ENCODE assay signal across 8 mouse cellular contexts in the genomic region with DNA sequence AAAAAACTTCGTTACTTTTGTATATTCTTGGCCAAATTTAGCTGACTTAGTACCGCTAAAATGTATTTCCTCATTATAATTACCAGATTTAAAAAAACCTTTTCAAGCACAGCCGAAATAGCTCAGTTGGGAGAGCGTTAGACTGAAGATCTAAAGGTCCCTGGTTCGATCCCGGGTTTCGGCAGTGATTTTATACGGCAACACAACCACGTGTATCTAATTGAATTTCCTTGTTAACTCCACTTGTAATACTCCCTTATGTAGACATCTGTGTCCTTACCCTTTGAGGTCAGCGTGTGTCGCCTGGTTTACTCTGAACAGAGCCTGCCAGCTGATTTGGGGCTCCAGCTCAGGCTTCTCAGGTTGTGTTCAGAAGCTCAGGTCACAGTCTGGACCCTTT. TPM values are rescaled to one million over a fixed set of nuclear protein-coding genes. Genes with fewer than 3 reads are reported as not detected.
A peak's percentile ranks its signal among the peaks of the same experiment; 100 is the strongest.
DNase-seq lines count a peak whose midpoint lies in the region; ATAC-seq and TF ChIP-seq lines count a peak whose summit lies in the region.

No protein-coding gene starts in this region.

- no peaks in the 10 kb centered on the region for H3K27me3 ChIP-seq in embryonic facial prominence, embryonic 11.5 days (ENCODE audit: control insufficient read depth, insufficient read depth, low read length)
- H3K27me3 ChIP-seq in heart, embryonic 11.5 days (ENCODE audit: control insufficient read depth, insufficient read depth, low read length), result no peaks in the 10 kb centered on the region
- H3K27me3 ChIP-seq in liver, embryonic 12.5 days (replicated peaks), result no peaks in the 10 kb centered on the region; the same call in 1 of the 2 replicates
- H3K27me3 ChIP-seq in myocyte (ENCODE audit: control insufficient read depth, insufficient read depth, insufficient read length), result no peaks in the 10 kb centered on the region
- no peaks in the 10 kb centered on the region for H3K27me3 ChIP-seq in thymus, adult 2 months (ENCODE audit: control insufficient read depth, insufficient read depth, low read length)

- H3K4me2 ChIP-seq in embryonic facial prominence, embryonic 11.5 days (ENCODE audit: low read depth, low read length), result peak overlapping the region; percentile 23; the same call in 1 of the 2 replicates
- H3K4me2 ChIP-seq in heart, embryonic 11.5 days, result peak overlapping the region; percentile 53
- H3K4me2 ChIP-seq in liver, embryonic 12.5 days, result peak overlapping the region; percentile 56
- H3K4me2 ChIP-seq in myocyte (ENCODE audit: low read depth), result peak overlapping the region; percentile 67

- no peak for TF ChIP-seq POLR2A in myocyte (IDR thresholded peaks at IDR 0.05; ENCODE audit: insufficient read length, low read depth)
- no peak for TF ChIP-seq POLR2A in thymus, adult 2 months (IDR thresholded peaks at IDR 0.05; ENCODE audit: control insufficient read depth, extremely low read depth, insufficient read depth, low read length, poor library complexity)

- H3K4me3 ChIP-seq in embryonic facial prominence, embryonic 11.5 days (ENCODE audit: low read depth, low read length), result no peak overlapping the region
- H3K4me3 ChIP-seq in heart, embryonic 11.5 days (ENCODE audit: low read depth, low read length), result peak overlapping the region; percentile 16; the same call in 1 of the 2 replicates
- H3K4me3 ChIP-seq in liver, embryonic 12.5 days, result peak overlapping the region; percentile 29; the same call in 1 of the 2 replicates
- peak overlapping the region; percentile 3 for H3K4me3 ChIP-seq in myocyte
- no peak overlapping the region for H3K4me3 ChIP-seq in thymus, adult 2 months (ENCODE audit: control insufficient read depth, insufficient read depth, low read length)

- no peak overlapping the region for H3ac ChIP-seq in myocyte (ENCODE audit: control insufficient read depth, insufficient read length)

- no peaks in the 10 kb centered on the region for H3K9me3 ChIP-seq in embryonic facial prominence, embryonic 11.5 days (replicated peaks; ENCODE audit: control insufficient read depth, low read length)
- H3K9me3 ChIP-seq in heart, embryonic 11.5 days (replicated peaks; ENCODE audit: control insufficient read depth, low read length), result no peaks in the 10 kb centered on the region
- no peaks in the 10 kb centered on the region for H3K9me3 ChIP-seq in liver, embryonic 12.5 days (replicated peaks)

- no peak overlapping the region for H3K27ac ChIP-seq in embryonic facial prominence, embryonic 11.5 days (replicated peaks; ENCODE audit: low read depth, low read length)
- no peak overlapping the region for H3K27ac ChIP-seq in heart, embryonic 11.5 days (ENCODE audit: low read depth, low read length)
- H3K27ac ChIP-seq in liver, embryonic 12.5 days, result no peak overlapping the region
- H3K27ac ChIP-seq in thymus, adult 2 months (ENCODE audit: control insufficient read depth, insufficient read depth, low read length), result no peak overlapping the region

- H3K4me1 ChIP-seq in embryonic facial prominence, embryonic 11.5 days (ENCODE audit: control insufficient read depth, insufficient read depth, low read length), result no peaks in the 10 kb centered on the region
- H3K4me1 ChIP-seq in heart, embryonic 11.5 days (ENCODE audit: control insufficient read depth, insufficient read depth, low read length), result no peaks in the 10 kb centered on the region; the same call in none of the 2 replicates
- peaks cover 41% of the 10 kb centered on the region for H3K4me1 ChIP-seq in liver, embryonic 12.5 days
- H3K4me1 ChIP-seq in thymus, adult 2 months (replicated peaks; ENCODE audit: control insufficient read depth, insufficient read depth, low read length), result peaks cover 7% of the 10 kb centered on the region

- no peaks in the 10 kb centered on the region for H3K36me3 ChIP-seq in embryonic facial prominence, embryonic 11.5 days (replicated peaks; ENCODE audit: control insufficient read depth, insufficient read depth, low read depth, low read length)
- H3K36me3 ChIP-seq in heart, embryonic 11.5 days (ENCODE audit: control insufficient read depth, insufficient read depth, low read length), result no peaks in the 10 kb centered on the region
- H3K36me3 ChIP-seq in liver, embryonic 12.5 days, result no peaks in the 10 kb centered on the region
- H3K36me3 ChIP-seq in myocyte (ENCODE audit: control insufficient read depth, insufficient read depth), result no peaks in the 10 kb centered on the region
- no peaks in the 10 kb centered on the region for H3K36me3 ChIP-seq in thymus, adult 2 months (ENCODE audit: control insufficient read depth, insufficient read depth, low read length)

- DNase-seq in B cell, adult 2 months, result peak; percentile 89 to 92
- peak; percentile 82 for DNase-seq in T-cell, adult 2 months (ENCODE audit: low spot score)
- DNase-seq in embryonic facial prominence, embryonic 11.5 days (ENCODE audit: low spot score), result peak; percentile 86
- DNase-seq in kidney, adult 9 months, result peak; percentile 61
- DNase-seq in thymus, adult 2 months, result peak; percentile 64

- H3K79me2 ChIP-seq in myocyte (ENCODE audit: control insufficient read depth, insufficient read depth), result no peaks in the 10 kb centered on the region

- 3% methylated on average over 11 of the region's 11 CpGs for WGBS in embryonic facial prominence, embryonic 11.5 days
- WGBS in heart, embryonic 11.5 days (ENCODE audit: insufficient replicate concordance), result 4% methylated on average over 11 of the region's 11 CpGs
- WGBS in liver, embryonic 12.5 days (ENCODE audit: insufficient replicate concordance), result 1% methylated on average over 11 of the region's 11 CpGs
- WGBS in thymus, adult 2 months, result 2% methylated on average over 11 of the region's 11 CpGs

- peak; percentile 69 for ATAC-seq in embryonic facial prominence, embryonic 11.5 days (replicated peaks; ENCODE audit: insufficient number of reproducible peaks, low FRiP score, low TSS enrichment, low read depth)
- peak; percentile 44; the same call in 1 of the 2 replicates for ATAC-seq in heart, embryonic 11.5 days (replicated peaks; ENCODE audit: insufficient number of reproducible peaks, low FRiP score, low TSS enrichment)
- peak; percentile 80 for ATAC-seq in liver, embryonic 12.5 days

- no peak for TF ChIP-seq CTCF in thymus, adult 2 months (IDR thresholded peaks at IDR 0.05; ENCODE audit: borderline replicate concordance, control insufficient read depth, extremely low read depth, insufficient read depth, low read length, poor library complexity)

- no peak overlapping the region for H3K9ac ChIP-seq in embryonic facial prominence, embryonic 11.5 days (replicated peaks; ENCODE audit: low read length)
- H3K9ac ChIP-seq in heart, embryonic 11.5 days (ENCODE audit: low read depth, low read length), result 0 out of 2 replicates have a peak overlapping the region, but pooled peaks have one; percentile 16
- H3K9ac ChIP-seq in liver, embryonic 12.5 days, result peak overlapping the region; percentile 22; the same call in 1 of the 2 replicates

TF ChIP-seq in myocyte, 11 proteins besides CTCF, POLR2A, EP300 and RAD21:
- TF ChIP-seq USF1 (IDR thresholded peaks at IDR 0.05; ENCODE audit: low read depth), result no peak
- no peak for TF ChIP-seq MYOG (IDR thresholded peaks at IDR 0.05; ENCODE audit: control insufficient read depth in 1 of 3, insufficient read depth in 1 of 3, insufficient read length in 2 of 3, low read depth in 2 of 3)
- no peak for TF ChIP-seq REST (IDR thresholded peaks at IDR 0.05; ENCODE audit: insufficient read depth, insufficient read length)
- no peak for TF ChIP-seq MAX (IDR thresholded peaks at IDR 0.05; ENCODE audit: low read depth)
- TF ChIP-seq SRF (IDR thresholded peaks at IDR 0.05; ENCODE audit: control insufficient read depth, insufficient read length, low read depth), result no peak
- TF ChIP-seq POLR2AphosphoS2 (IDR thresholded peaks at IDR 0.05; ENCODE audit: insufficient read length, low read depth), result no peak
- TF ChIP-seq CEBPB (IDR thresholded peaks at IDR 0.05; ENCODE audit: insufficient read depth, poor library complexity, severe bottlenecking), result no peak
- TF ChIP-seq TCF12 (IDR thresholded peaks at IDR 0.05; ENCODE audit: insufficient read depth, poor library complexity, severe bottlenecking), result no peak
- TF ChIP-seq TCF3 (IDR thresholded peaks at IDR 0.05; ENCODE audit: insufficient read length, low read depth), result no peak

RNA-seq across cellular contexts. Expression of gene Osbp, which starts 36.4 kb away (rescaled TPM):
- 6.4 and 7.2 TPM in 2 replicates for polyA plus RNA-seq in embryonic facial prominence, embryonic 11.5 days (2014; fragmentation: Nextera tagmentation; extraction: Ambion mirVana)
- polyA plus RNA-seq in heart, embryonic 11.5 days (2014; fragmentation: Nextera tagmentation; extraction: Ambion mirVana), result 8.6 and 11.8 TPM in 2 replicates
- polyA plus RNA-seq in liver, embryonic 12.5 days (2016; fragmentation: Nextera tagmentation; extraction: Ambion mirVana), result 2.8 and 3.0 TPM in 2 replicates
- polyA plus RNA-seq in myocyte (2012; fragmentation: generic; extraction: Trizol), result 23.1 TPM
- polyA plus RNA-seq in thymus, adult 2 months (2012; rRNA removed), result 23.0 and 24.5 TPM in 2 replicates

RNA-seq across cellular contexts. Expression of gene Olfr1423, which starts 39.0 kb away (rescaled TPM):
- not detected in 2 replicates for polyA plus RNA-seq in embryonic facial prominence, embryonic 11.5 days (2014; fragmentation: Nextera tagmentation; extraction: Ambion mirVana)
- polyA plus RNA-seq in heart, embryonic 11.5 days (2014; fragmentation: Nextera tagmentation; extraction: Ambion mirVana), result not detected in 2 replicates
- 0.02 TPM in 1 of 2 replicates, not detected in the other for polyA plus RNA-seq in liver, embryonic 12.5 days (2016; fragmentation: Nextera tagmentation; extraction: Ambion mirVana)
- polyA plus RNA-seq in myocyte (2012; fragmentation: generic; extraction: Trizol), result not detected
- not detected in 2 replicates for polyA plus RNA-seq in thymus, adult 2 months (2012; rRNA removed)

Comparison
In these comparisons a context has a peak if more than half of its experiments do, and no peak if none do; other contexts are left out.
1. H3K4me3 ChIP-seq: peak in heart, embryonic 11.5 days (single experiment), liver, embryonic 12.5 days (single experiment) and myocyte (single experiment); none in embryonic facial prominence, embryonic 11.5 days (single experiment) and thymus, adult 2 months (single experiment).
2. Peak in every context shown above with its lines, with median percentiles within 50 percentile points of each other: DNase-seq, ATAC-seq and H3K4me2 ChIP-seq.